Comparison of ENCODE assay signal across 26 mouse cellular contexts in the genomic region with DNA sequence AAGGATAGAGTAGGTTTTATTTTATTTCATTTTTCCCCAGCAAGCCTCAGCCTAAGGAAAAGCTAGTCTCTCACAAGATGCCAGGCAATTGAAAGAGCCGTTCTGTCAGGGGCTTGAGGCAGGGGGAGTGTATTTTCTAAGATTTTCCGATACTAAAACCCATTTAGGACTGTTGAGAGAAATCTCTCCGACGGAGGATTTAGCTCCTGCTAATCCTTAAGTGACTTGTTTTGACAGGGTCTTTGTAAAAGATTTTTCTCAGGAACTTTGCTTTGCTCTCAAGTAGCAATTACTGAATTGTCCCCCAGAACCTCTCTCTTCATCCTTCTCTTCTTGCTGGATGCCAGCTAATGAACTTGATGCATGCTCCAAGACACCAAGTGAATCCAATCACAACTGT.
A peak's percentile ranks its signal among the peaks of the same experiment; 100 is the strongest.
DNase-seq lines count a peak whose midpoint lies in the region; ATAC-seq and TF ChIP-seq lines count a peak whose summit lies in the region.
"Had no signal": no experiment of that assay in that cellular context is flagged by ENCODE, and none has a peak within 500 bp of the region (broad histone marks: within the 10 kb centered on the region; RNA-seq: fewer than 3 reads in every experiment).

No protein-coding gene starts in this region.

- WGBS in forebrain, embryonic 11.5 days, result 8% methylated on average over 4 of the region's 4 CpGs
- 6% methylated on average over 4 of the region's 4 CpGs for WGBS in forebrain, embryonic 16.5 days
- 6% methylated on average over 4 of the region's 4 CpGs for WGBS in forebrain, embryonic 12.5 days
- WGBS in midbrain, embryonic 12.5 days, result 12% methylated on average over 4 of the region's 4 CpGs
- 46% methylated on average over 4 of the region's 4 CpGs for WGBS in heart, embryonic 11.5 days (ENCODE audit: insufficient replicate concordance)

- DNase-seq in forebrain, embryonic 11.5 days (ENCODE audit: low spot score), result no peak
- peak; percentile 70 for DNase-seq in brain, embryonic 14.5 days (ENCODE audit: low read depth)
- DNase-seq in left cerebral cortex, adult 8-10 months (ENCODE audit: low spot score in 2 of 2), result no peak
- no peak for DNase-seq in spleen, postnatal 36 days (ENCODE audit: low spot score in 2 of 2)
- DNase-seq: adrenal gland, postnatal 10 days; cerebellum, adult 11 months; cerebellum, adult 9-10 months; cerebellum, postnatal 36 days; gastrocnemius, postnatal 10 days; heart, postnatal 36 days; kidney, adult 11 months; kidney, postnatal 14 days; lung, postnatal 36 days; right cerebral cortex, adult 18-20 months; thymus, postnatal 4 days had no signal

- TF ChIP-seq POLR2A in brain, embryonic 14.5 days (IDR thresholded peaks at IDR 0.05; ENCODE audit: borderline replicate concordance, extremely low read depth, insufficient read depth, insufficient read length, poor library complexity, severe bottlenecking), result no peak

- no peak overlapping the region for H3K4me3 ChIP-seq in forebrain, embryonic 11.5 days (ENCODE audit: low read depth, low read length)
- no peak overlapping the region for H3K4me3 ChIP-seq in forebrain, embryonic 16.5 days (replicated peaks; ENCODE audit: low read length)
- H3K4me3 ChIP-seq in forebrain, embryonic 12.5 days (replicated peaks), result no peak overlapping the region
- H3K4me3 ChIP-seq in midbrain, embryonic 12.5 days, result no peak overlapping the region
- no peak overlapping the region for H3K4me3 ChIP-seq in heart, embryonic 11.5 days (ENCODE audit: low read depth, low read length)
- H3K4me3 ChIP-seq: heart, embryonic 15.5 days; left cerebral cortex, adult 2 months; limb, embryonic 13.5 days had no signal

- H3K4me2 ChIP-seq in forebrain, embryonic 11.5 days (ENCODE audit: low read depth, low read length, severe bottlenecking), result no peak overlapping the region
- no peak overlapping the region for H3K4me2 ChIP-seq in forebrain, embryonic 16.5 days (ENCODE audit: low read length)
- H3K4me2 ChIP-seq in forebrain, embryonic 12.5 days, result 0 out of 2 replicates have a peak overlapping the region, but pooled peaks have one; percentile 6
- no peak overlapping the region for H3K4me2 ChIP-seq in midbrain, embryonic 12.5 days (replicated peaks)
- H3K4me2 ChIP-seq in heart, embryonic 11.5 days, result no peak overlapping the region
- H3K4me2 ChIP-seq: heart, embryonic 15.5 days; hindbrain, embryonic 14.5 days; limb, embryonic 13.5 days; liver, embryonic 11.5 days had no signal

- H3K27me3 ChIP-seq in forebrain, embryonic 11.5 days (ENCODE audit: control insufficient read depth, insufficient read depth, low read length), result peaks cover 6% of the 10 kb centered on the region
- H3K27me3 ChIP-seq in forebrain, embryonic 16.5 days (replicated peaks; ENCODE audit: control insufficient read depth, insufficient read depth, low read length), result no peaks in the 10 kb centered on the region
- H3K27me3 ChIP-seq in forebrain, embryonic 12.5 days, result peaks cover 46% of the 10 kb centered on the region
- peaks cover 28% of the 10 kb centered on the region for H3K27me3 ChIP-seq in midbrain, embryonic 12.5 days
- H3K27me3 ChIP-seq in heart, embryonic 11.5 days (ENCODE audit: control insufficient read depth, insufficient read depth, low read length), result no peaks in the 10 kb centered on the region
- H3K27me3 ChIP-seq: heart, embryonic 15.5 days had no signal

- 0 out of 2 replicates have a peak overlapping the region, but pooled peaks have one; percentile 18 for H3K27ac ChIP-seq in forebrain, embryonic 11.5 days (ENCODE audit: low read depth, low read length)
- no peak overlapping the region for H3K27ac ChIP-seq in forebrain, embryonic 16.5 days (ENCODE audit: low read length)
- no peak overlapping the region for H3K27ac ChIP-seq in forebrain, embryonic 12.5 days
- peak overlapping the region; percentile 12; the same call in 1 of the 2 replicates for H3K27ac ChIP-seq in midbrain, embryonic 12.5 days (replicated peaks)
- no peak overlapping the region for H3K27ac ChIP-seq in heart, embryonic 11.5 days (ENCODE audit: low read depth, low read length)
- H3K27ac ChIP-seq: heart, embryonic 15.5 days; hindbrain, embryonic 14.5 days; left cerebral cortex, adult 2 months; limb, embryonic 13.5 days had no signal

- no peak overlapping the region for H3K9ac ChIP-seq in forebrain, embryonic 11.5 days (ENCODE audit: low read length)
- H3K9ac ChIP-seq in forebrain, embryonic 16.5 days (replicated peaks; ENCODE audit: low read depth, low read length), result no peak overlapping the region
- H3K9ac ChIP-seq in forebrain, embryonic 12.5 days, result no peak overlapping the region
- no peak overlapping the region for H3K9ac ChIP-seq in midbrain, embryonic 12.5 days (replicated peaks)
- no peak overlapping the region for H3K9ac ChIP-seq in heart, embryonic 11.5 days (ENCODE audit: low read depth, low read length)
- H3K9ac ChIP-seq: heart, embryonic 15.5 days; hindbrain, embryonic 14.5 days; limb, embryonic 13.5 days had no signal

- H3K4me1 ChIP-seq in forebrain, embryonic 11.5 days (replicated peaks; ENCODE audit: control insufficient read depth, insufficient read depth, low read length), result peaks cover 15% of the 10 kb centered on the region; the same call in 1 of the 2 replicates
- 0 out of 2 replicates have a peak, but pooled peaks cover 3% of the 10 kb centered on the region for H3K4me1 ChIP-seq in forebrain, embryonic 16.5 days (replicated peaks; ENCODE audit: control insufficient read depth, insufficient read depth, low read length)
- H3K4me1 ChIP-seq in forebrain, embryonic 12.5 days, result peaks cover 31% of the 10 kb centered on the region
- peaks cover 22% of the 10 kb centered on the region for H3K4me1 ChIP-seq in midbrain, embryonic 12.5 days
- H3K4me1 ChIP-seq in heart, embryonic 11.5 days (ENCODE audit: control insufficient read depth, insufficient read depth, low read length), result no peaks in the 10 kb centered on the region
- H3K4me1 ChIP-seq: heart, embryonic 15.5 days had no signal

- ATAC-seq in forebrain, embryonic 11.5 days (replicated peaks; ENCODE audit: low FRiP score), result no peak
- ATAC-seq in forebrain, embryonic 16.5 days, result no peak
- ATAC-seq in forebrain, embryonic 12.5 days (ENCODE audit: low FRiP score), result no peak
- no peak for ATAC-seq in midbrain, embryonic 12.5 days (ENCODE audit: low FRiP score, low read depth)
- no peak for ATAC-seq in heart, embryonic 11.5 days (replicated peaks; ENCODE audit: insufficient number of reproducible peaks, low FRiP score, low TSS enrichment)
- ATAC-seq: inflammation-experienced regulatory T-cells, adult 6 months; Patski had no signal

- no peaks in the 10 kb centered on the region for H3K9me3 ChIP-seq in forebrain, embryonic 11.5 days (ENCODE audit: control insufficient read depth, low read length)
- no peaks in the 10 kb centered on the region for H3K9me3 ChIP-seq in forebrain, embryonic 16.5 days (ENCODE audit: control insufficient read depth, low read length)
- no peaks in the 10 kb centered on the region for H3K9me3 ChIP-seq in forebrain, embryonic 12.5 days
- H3K9me3 ChIP-seq in midbrain, embryonic 12.5 days, result no peaks in the 10 kb centered on the region
- H3K9me3 ChIP-seq in heart, embryonic 11.5 days (replicated peaks; ENCODE audit: control insufficient read depth, low read length), result no peaks in the 10 kb centered on the region
- H3K9me3 ChIP-seq: heart, embryonic 15.5 days; limb, embryonic 13.5 days had no signal

- no peak for TF ChIP-seq CTCF in brain, embryonic 14.5 days (IDR thresholded peaks at IDR 0.05; ENCODE audit: borderline replicate concordance, extremely low read depth, insufficient read depth, insufficient read length)

- H3K36me3 ChIP-seq in forebrain, embryonic 11.5 days (ENCODE audit: control insufficient read depth, insufficient read depth, low read length), result no peaks in the 10 kb centered on the region
- H3K36me3 ChIP-seq in forebrain, embryonic 16.5 days (ENCODE audit: control insufficient read depth, insufficient read depth), result no peaks in the 10 kb centered on the region
- H3K36me3 ChIP-seq in forebrain, embryonic 12.5 days (replicated peaks), result no peaks in the 10 kb centered on the region
- H3K36me3 ChIP-seq in midbrain, embryonic 12.5 days, result no peaks in the 10 kb centered on the region
- H3K36me3 ChIP-seq in heart, embryonic 11.5 days (ENCODE audit: control insufficient read depth, insufficient read depth, low read length), result no peaks in the 10 kb centered on the region
- H3K36me3 ChIP-seq: heart, embryonic 15.5 days; limb, embryonic 13.5 days had no signal

Comparison
In these comparisons a context has a peak if more than half of its experiments do, and no peak if none do; other contexts are left out.
1. H3K27ac ChIP-seq: peak in forebrain, embryonic 11.5 days (single experiment) and midbrain, embryonic 12.5 days (single experiment); none in forebrain, embryonic 16.5 days (single experiment), forebrain, embryonic 12.5 days (single experiment) and heart, embryonic 11.5 days (single experiment).